Mouse (Mus musculus): ENCODE data around the gene Dmac1.
"Not testable (repeated sequence)": the region's sequence is repeated elsewhere in the genome, so short reads cannot be mapped to it uniquely, and the experiment has no call there.

The Dmac1 gene

DNA sequence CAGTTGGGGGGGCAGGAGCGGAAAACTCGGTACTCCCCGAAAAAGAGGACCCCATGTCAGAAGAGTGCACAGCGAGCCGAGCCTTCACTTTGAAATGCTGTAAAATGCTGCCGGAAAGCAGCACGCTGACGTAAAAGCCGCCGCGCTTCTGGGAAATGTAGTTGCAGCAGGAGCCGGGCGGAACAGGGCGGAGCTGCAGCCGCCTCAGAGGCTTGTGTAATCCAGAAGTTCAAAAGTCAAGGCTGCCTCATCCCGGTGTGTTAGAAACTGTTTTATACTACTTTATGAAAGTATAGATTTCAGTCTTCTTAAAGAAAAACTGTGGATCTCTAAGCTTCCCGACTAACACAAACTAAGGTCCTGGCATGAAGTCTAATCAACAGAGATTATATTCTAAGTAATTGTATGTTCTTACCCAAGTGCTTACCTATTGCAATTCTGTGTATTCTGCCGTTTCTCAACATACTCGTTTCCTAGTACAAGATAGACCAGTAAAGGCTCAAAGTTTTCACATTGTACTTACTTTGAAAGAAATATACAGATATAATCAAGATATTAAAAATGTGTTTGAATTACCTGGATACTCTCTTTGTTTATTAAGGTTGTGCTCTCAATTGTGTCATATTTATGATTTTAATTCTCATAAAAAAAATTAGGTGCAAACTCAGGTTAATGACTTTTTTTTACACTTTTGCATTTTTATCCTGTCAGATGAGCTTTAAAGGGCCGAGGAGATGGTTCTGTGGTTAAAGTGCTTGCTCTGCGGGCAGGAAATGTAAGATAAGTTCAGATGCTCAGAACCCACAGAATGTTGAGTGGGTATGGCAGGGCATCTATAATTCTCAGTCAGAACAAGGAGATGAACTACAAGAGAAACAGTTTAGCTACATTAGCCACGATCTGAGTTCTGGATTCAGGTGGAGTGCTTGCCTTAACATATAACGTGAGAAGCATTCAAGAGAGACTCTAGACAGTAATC is at the start of gene Dmac1:
TSS of gene Dmac1 (minus strand) at position 109 of the 979 bp plus-strand sequence.
- DNase-seq (ENCODE audit: extremely low spot score, low read depth, low spot score): peak; percentile 73

DNA sequence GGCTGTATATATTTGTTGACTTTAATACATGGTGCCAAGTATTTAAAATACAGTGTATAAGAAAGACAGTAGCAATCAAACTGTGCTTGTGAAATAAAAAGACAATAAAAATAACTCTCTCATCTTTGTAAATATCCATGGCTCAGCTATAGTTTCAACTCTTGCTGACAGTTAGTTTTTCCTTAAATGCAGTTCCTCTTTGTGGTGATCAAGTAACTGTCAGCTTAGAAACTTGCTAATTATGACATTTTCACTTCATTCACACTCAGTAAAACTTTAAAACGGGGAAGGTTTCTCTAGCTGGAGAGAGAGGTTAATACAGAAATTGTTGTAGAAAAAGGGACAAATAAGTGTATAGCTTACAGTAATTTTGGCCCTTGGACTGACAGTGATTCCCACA is 37.3 kb upstream of the Dmac1 start:
- no peak for DNase-seq (ENCODE audit: extremely low spot score, low read depth, low spot score)

DNA sequence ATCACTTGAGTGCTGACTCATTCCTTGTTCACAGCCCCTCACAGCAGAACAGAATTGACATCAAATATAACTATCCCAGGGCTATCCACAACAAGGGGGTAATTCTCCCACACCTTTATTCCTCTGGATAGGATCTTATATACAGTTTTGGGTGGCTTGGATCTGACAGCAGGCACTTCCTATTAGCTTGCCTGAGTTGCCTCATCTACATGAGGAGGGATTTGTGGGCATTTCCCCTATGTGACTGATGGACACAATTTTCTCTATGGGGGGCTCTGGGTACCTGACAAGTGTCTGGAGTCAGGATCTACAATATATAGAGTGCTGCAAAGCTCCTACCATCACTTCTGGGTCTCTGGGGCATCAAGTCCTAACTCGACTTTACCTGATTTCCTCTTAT is 36.9 kb upstream of the Dmac1 start:
- DNase-seq (ENCODE audit: extremely low spot score, low read depth, low spot score): no peak

DNA sequence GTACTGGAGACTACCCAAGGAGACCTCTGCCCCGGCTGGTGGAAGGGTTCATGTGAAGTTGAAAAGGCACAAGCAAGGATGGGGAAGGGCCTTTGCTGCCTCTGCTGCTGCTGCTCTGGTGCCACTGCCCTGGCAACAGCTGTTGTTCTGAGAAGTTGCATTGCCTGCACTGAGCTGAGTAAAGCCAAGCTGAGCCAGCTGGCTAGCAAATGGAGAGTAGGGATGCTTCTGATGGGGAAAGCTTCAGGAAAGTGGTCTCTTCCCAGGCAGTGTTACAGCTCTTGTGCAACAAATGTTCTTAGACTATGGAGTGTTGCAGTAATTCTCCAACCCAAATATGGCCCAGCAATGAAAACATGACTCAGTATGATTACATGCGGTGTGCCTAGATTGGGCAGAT is 33.8 kb upstream of the Dmac1 start:
- DNase-seq (ENCODE audit: extremely low spot score, low read depth, low spot score): no peak

DNA sequence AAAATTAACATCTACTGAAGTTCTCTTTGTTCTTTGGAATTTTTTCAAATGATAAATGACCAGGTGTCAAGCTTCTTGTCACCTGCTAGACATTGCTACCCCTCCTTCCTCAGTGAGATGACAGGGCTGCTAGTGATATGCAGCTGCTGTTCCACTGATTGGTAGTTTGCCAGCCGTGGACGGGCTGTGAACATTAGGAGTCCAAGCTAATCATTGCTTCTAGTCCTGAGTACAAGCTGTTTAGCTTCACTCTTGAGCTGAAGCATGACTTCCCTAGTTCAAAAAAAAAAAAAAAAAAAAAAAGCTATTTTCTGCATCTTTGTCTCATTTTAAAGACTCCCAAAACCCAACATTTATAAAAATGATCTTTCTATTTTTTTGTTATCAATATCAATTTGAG is 33.2 kb upstream of the Dmac1 start:
- DNase-seq (ENCODE audit: extremely low spot score, low read depth, low spot score): no peak

DNA sequence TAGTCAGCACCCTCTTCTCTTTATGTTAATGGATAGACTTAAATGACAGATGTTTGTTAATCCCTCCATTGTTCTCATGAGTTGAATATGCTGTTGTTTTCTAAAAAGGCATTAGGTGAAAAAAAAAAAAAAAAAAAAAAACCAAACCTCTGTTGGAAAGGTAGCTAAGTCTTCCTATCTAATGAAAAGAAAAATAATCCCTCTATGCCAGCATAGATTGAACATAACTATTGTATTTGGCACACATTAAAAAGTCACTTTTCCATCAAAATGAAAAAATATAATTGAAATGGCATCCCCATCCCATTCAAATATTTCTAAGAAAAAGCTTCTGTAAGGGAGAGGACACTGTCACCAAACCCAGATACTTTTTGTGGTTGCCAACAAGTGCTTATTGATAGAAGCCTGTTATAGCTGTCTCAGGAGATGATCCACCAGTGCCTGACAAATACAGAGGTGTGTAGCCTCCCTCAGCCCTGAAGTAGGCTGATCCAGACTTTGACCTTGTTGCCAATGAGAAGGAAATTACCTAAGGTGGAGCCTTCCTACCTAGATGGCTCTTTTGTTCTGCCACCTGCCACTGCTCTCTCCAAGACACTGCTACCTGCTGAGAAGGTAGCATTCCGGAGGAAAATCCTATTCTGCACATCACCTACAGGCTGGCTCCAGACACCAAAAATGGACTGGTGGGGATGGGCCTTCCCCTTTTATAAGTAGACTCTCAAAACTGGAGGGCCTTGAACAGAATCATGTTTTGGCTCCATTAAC is 22.3 kb upstream of the Dmac1 start:
- no peak for DNase-seq (ENCODE audit: extremely low spot score, low read depth, low spot score)

DNA sequence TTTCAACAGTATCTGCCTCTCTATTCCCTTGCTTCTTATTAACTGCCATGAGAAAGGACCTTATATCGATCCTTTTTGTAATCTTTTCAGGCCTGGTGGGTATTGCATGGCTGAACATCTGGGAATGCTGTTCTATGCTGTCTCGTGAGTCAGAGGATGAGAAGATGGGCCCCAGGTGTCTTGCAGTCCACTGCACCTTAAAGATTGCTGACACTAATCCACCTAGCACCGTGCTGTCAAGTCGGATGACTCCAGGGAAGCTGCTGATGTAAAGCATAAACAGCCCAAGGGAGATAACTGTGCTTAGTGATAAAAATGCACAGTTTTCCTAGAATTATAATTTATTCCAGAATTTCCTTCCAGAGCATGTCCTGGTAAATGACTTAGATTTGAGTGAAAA is 14.2 kb upstream of the Dmac1 start:
- DNase-seq (ENCODE audit: extremely low spot score, low read depth, low spot score): no peak

DNA sequence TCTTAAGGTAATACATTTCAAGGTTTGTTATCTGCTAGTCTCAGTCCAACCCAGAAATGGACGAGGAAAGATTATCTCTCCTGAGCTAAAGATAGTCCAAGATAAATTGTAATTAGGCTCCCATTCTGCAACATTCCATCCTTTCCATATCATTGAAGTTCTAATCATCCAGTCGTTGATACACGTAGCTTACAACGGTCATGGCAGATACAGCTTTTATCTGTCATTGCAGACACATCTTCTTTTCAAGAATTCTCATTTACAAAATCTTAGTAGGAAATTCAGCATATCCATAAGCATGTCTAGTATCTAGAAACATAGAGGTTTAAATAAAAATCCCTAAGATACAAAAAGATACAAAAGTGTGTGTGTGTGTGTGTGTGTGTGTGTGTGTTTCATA is 13.0 kb upstream of the Dmac1 start:
- no peak for DNase-seq (ENCODE audit: extremely low spot score, low read depth, low spot score)

DNA sequence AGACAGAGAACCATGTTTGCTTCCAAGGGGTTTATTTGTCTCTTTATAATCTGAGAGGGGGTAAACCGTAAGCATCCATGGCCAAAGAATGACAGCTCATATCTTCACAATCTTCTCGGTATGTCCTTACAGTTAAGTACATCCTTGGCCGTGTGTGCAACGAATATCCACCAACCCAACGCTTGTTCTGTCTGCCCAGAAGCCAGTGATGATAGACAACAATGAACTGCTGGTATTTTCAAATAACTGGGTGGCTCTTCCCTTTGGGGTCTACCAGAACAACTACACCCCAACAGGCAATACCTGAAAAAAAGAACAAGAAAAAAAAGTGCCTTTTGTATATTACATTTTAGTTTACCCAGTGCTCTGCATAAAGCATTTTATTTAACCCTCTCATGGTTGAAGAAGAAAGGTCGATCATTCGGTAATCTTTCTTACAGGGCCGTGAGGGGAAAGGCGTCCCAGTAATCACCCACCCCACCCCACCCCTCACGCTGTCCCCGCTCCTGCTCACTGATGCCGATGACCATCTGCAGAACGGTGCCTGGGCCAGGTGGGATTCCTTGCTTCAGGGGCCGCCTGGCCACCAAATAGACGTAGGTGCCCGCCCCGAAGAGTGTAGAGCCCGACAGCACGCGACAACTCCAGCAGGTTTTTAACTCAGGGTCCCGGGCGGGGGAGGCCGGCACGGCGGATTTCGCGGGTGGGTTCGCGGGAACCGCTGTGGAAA is 473 bp downstream of the Dmac1 start:
- no peak for DNase-seq (ENCODE audit: extremely low spot score, low read depth, low spot score)

DNA sequence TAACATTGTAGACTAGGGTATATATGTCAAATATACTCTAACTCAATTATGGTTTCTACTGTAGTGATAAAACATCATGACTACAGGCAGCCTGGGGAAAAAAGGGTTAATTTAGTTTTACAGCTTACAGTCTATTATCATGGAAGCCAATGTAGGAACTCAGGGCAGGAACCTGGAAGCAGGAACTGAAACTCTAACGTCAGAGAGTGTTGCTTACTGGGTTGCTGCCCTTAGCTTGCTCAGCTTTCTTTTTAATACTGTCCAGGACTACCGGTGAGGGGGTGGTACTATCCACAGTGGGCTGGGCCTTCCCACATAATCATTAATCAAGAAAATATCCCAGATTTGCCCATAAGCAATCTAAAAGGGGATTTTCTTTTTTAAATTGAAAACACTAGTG is 2.4 kb downstream of the Dmac1 start:
- no peak for DNase-seq (ENCODE audit: extremely low spot score, low read depth, low spot score)

DNA sequence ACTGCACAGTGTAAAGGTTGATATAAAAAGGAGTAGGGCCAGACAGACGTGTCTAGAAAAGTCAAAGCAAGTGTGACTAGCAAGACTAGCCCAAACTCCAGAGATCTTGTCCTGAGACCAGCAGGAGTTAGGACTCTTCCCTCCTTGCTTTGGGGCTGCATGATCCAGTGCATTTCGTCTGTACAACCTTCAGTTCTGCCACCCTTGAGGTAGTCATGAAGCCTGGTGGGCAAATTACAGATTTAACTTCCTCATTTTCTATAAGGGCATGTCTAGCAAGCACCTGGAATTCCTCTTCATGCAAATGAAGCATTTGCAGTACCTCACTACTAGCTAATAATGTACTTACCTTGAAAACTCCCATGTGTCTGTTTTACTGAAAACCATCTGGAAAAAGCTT is 10.2 kb downstream of the Dmac1 start:
- DNase-seq (ENCODE audit: extremely low spot score, low read depth, low spot score): no peak

DNA sequence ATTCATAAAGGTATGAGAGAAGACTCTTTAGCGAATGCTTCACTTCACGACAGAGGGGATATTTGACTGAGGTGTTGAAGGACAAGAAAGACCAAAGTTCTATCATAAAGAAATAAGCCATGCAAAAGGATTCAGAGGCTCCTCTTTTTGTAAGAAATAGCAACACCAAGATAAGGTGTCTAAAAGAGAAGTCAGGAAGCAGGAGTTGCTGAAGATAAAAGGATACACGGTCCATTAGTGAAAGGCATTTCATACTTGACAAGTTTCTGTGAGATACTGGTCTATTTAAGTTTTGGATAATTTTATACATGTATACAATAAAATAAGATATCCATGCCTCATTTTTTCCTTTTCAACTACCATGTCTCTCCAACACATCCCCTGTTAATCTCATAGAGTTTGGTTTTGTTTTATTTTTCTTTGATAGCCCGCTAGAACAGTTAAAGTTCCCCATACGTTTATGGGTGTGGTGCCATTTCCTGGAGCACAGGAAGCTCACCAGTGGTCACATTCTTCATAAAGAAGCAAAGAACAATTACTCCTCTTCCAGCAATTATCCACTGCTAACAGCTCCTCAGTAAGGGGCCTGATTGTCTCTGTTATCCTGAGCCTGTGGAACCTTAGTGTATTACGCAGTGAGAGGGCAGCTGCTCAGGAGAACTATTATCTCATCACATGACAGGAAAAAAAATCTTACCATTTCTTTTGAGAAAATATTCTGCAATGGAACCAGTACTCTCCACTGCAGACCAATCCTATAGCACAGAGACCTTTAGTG is 11.1 kb downstream of the Dmac1 start:
- no peak for DNase-seq (ENCODE audit: extremely low spot score, low read depth, low spot score)

DNA sequence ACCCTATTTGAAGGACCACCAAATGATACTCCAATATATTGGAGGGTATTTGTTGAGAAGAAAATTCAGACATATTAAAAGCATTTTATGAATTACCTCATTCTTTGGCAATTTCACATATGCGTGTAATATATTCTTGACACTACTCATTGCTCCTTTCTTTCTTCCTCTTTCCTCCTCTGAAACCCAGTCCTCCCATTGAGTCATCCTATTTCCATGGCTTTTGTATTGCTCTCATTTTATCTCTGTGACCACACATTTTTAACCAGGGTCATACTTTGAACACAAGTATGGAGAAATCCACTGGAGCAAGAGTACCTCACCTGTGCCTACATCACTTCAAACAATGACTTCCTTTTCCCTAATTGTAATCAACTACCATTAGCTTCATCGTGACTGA is 13.9 kb downstream of the Dmac1 start:
- DNase-seq (ENCODE audit: extremely low spot score, low read depth, low spot score): no peak

DNA sequence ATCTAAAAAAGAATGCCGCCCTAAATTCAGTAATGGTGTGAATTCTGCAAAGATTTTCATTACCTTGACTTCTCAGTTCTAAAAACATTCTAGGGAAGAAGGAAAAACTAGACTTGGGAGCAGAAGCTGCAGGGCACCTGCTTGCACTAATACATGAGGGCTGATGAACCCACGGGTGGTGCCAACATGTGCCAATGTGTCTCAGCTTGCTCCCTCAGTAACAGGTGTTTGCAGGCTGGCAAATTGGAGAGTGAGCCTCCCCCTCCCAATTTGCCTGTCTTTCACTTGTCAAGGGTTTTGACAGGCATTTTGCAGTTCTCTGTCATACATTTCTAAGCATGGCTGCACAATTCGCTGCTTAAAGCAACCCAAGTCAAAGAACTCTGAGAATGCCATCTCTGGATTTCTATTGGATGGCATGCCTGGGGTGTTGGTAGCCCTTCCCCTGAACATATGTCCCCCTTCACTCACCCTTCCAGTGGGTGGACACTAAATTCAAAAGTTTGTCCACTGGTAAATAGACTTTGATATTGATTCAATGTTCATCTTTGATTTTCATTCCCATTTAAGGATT is 14.5 kb downstream of the Dmac1 start:
- DNase-seq (ENCODE audit: extremely low spot score, low read depth, low spot score): no peak

DNA sequence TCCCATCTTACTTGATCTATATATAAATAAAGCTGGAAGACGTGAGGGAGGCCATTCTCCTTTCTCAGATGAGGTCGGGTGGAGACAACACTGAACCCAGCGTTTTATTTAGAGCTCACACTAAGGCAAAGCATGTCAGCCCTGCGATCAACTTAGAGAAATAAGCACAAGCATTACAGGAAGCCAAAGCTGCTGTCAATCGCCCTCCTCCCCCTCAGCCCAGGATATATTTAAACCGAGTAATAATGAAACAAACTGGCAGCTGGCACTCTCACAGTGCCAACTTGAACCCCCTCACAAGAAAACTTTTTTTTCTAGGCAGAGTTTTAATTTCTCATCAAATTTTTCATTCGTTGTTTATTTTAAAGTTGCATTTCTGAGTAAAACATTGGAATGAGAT is 15.7 kb downstream of the Dmac1 start:
- no peak for DNase-seq (ENCODE audit: extremely low spot score, low read depth, low spot score)

DNA sequence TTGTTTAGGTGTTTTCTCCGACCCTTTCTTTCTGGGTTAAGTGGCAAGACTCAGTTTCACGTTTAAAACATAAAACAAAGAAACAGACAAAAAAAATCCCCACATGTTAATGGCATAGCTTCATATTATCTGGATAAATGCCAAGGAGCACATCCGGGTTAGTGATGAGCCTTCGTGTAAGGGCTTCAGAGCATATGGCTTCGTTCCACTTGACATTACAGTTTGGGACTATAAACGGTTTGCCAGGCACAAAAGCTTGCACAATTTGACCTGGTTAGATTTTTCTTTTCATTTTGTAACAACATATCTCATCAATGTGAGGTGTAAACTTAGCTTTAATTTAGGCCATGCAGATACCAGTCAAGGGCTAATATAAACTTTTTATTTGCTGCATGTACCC is 17.9 kb downstream of the Dmac1 start:
- DNase-seq (ENCODE audit: extremely low spot score, low read depth, low spot score): no peak

DNA sequence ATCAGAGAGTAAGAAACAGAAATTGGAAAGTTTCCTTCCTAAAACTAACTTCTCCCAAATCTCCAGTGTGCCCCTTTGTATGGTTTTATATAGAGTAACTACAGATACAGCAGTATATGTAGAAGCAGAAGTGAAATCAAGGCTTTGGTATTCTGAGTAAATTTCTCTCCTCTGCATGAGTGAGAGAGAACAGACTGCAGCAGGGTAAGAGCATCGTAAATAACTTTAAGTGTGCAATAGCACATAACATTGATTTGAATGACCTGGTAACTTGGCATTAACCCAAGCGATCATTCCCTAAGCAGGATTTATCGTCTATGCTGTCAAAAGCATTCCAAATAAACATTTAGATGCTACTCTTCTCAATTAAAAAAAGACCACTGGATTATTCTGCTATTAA is 18.7 kb downstream of the Dmac1 start:
- DNase-seq (ENCODE audit: extremely low spot score, low read depth, low spot score): no peak

DNA sequence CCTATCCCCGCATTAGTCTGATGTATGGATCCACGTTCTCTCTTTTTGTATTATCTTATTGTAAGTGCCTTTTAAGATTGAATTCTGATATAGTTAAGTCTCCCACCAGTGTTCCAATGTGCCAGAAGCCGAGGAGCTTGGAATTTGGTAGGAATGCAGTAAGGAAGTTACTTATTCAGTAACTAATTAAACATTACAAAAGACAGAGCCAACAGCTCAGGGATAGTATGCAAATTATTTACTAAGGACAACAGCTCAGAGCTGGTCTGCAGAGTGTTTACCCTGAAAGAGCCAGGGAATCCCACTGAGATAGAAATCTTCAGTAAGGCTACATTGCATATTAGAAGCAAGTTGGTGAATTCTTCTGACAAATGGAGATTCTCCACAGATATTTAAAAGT is 43.5 kb downstream of the Dmac1 start:
- not testable (repeated sequence) for DNase-seq (ENCODE audit: extremely low spot score, low read depth, low spot score)

Measured in hindlimb bud, embryonic 11.5 days (tissue).